Mouse (Mus musculus) cerebellum, postnatal 25 days (tissue): ENCODE data around the gene Tmem94.

Experiments used
- DNase-seq, 2 experiments: peaks; one replicate each; pipeline ENCODE4 v3.0.0; 2021; ENCODE audit warnings: mixed read lengths in 2 of 2

The Tmem94 gene

DNA sequence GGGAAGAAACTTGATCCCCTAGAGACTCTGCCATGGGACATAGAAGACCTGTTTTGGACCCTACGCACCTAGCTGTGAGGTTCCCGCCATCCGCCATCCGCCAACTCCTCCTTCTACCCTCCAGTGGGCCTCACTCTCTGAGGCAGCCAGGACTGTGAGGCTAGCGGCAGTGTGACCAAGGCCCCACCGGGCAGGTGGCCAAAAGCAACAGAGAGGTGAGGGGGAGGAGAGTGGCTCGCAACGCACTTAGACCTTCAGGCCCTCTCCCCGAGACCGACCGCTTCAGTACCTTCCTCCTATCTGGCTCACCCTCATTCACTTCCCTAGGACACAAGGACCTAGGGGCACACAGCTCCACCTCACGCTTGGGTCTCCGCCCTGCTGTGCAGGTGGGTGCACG is 45.1 kb downstream of the Tmem94 start:
- DNase-seq = no peak

DNA sequence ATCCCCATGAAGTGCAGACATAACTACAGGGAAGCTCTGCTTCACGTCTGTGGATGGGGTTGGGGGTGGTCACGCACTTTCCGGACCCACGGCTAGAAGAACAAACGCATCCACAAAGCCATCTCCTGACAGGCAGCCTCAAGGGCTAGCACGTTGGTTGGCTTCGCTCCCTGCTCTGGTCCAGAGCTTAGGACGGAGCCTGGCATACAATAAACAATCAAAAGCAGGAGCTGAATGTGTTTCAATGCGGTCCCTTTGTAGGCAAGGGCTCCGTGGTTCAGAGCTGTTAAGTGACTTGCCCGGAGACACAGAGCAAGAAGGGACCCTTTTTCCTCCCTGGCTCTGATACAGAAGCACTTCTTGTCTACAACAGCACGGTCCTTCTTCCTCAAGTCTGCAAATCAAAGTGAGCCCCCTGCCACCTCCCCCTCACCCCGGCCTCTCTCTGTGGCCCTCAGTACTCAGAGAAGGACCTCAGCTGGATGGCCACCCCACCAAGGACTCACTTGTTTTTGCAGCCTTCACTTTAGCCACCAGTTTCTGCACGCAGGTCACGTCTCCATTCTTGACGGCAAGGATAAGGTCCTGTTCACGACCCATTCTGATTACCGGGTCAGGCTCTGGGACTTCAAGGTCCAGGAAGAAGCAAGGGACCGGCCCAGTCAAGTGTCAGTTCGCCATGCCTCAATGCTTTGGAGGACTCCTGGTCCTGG is 46.3 kb downstream of the Tmem94 start:
- no peak for DNase-seq

DNA sequence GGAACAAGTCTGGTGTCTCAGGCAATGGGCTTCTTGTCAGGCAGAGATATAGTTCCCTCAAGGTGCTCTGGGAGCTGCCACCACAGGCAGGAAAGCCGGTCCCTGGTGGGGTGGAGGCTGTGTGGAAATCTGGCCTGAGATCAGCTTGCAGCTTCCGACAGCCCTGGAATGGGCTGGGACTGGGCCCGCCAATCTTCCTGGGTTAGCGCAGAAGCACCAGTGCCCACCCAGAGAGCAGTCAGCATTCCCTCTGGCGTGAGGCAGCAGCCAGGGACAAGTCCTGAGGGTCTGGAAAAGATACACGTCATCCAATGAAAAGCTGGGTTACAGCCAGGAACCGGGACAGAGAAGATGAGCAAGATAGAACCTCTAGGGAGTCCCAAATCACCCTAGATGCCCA is 46.9 kb downstream of the Tmem94 start:
- no peak for DNase-seq

DNA sequence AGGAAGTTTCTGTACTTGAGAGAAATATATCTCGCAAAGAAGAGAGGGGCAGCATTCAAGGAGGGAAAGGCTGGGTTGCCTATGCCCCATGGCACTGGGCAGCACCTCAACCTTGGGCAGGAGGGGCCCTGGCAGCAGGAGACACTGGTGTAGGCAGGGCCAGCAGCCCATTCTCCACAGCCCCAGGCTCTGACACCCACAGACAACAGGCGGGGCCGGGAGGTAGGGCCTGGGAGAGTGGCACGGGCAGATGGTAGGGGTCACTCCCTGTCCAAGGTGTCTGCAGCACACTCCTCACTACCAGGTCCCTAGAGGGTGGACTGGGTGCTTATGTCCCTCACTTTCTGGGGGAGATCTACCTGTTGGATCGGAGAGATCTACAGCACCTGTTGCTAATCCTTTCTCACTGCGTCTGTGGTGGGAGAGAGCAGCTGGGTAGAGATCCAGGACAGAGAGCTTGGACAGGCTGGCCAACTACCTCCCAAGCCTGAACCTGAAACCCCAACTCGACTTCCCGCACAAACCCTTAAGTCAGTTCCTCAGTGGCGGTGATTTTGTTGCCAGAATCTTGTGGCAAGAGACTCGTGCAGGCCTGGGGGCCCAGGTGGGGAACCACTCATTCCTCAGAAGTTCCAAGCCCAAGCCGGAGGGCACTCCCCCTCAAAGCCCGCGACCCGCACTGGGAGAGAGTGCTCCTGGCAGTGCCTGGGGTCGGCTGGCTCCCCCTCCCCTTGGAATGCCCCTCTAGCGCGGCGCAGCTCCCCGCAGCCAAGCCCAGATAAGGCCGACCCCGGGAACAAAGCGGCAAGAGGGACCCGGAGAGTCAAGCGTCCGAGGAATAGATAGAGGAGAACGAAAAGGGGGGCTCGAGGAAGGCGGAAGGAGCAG is 47.5 kb downstream of the Tmem94 start:
- no peak for DNase-seq

DNA sequence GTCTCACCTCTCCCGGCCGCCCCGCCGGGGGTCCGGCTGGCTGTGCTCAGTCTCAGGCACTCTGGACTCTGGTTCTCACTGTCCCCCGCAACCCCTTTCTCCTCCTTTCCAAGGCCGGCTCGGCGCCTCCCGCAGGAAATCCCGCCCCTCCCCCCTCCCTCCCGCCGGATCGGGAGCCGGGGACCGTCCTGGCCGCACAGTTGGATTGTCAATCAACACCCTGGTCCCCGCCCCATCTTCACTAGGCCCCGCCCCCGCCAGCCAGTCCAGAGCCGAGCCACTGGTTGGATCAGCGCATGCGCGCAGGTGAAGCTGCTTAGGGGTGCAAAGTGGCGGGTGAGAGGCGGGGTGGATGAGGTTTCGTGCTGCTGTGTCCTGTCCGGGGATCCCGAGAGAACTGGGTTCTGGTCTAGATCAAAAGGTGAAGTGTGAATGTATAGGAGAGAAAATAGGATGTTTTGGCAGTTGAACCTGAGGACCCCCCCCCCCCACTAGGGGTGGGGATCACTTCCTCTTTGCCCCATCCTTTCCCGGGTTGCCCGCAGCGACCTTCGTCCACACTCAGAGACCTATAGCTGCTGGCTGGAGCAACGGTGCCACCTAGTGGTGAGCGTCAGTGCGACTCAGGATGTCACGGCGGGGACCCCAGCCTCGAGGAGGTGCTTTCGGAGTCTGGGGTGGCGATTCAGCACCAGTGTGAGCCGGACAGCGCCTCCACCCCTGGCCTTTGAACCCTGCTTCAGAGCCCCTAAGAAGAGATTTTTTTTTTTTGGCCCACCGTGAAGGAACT is 48.5 kb downstream of the Tmem94 start, which contains the start of gene Caskin2:
Gene Caskin2, minus strand, starts transcription at position 133 of the 790 bp plus-strand sequence.
- DNase-seq = peak; percentile 94 to 98

DNA sequence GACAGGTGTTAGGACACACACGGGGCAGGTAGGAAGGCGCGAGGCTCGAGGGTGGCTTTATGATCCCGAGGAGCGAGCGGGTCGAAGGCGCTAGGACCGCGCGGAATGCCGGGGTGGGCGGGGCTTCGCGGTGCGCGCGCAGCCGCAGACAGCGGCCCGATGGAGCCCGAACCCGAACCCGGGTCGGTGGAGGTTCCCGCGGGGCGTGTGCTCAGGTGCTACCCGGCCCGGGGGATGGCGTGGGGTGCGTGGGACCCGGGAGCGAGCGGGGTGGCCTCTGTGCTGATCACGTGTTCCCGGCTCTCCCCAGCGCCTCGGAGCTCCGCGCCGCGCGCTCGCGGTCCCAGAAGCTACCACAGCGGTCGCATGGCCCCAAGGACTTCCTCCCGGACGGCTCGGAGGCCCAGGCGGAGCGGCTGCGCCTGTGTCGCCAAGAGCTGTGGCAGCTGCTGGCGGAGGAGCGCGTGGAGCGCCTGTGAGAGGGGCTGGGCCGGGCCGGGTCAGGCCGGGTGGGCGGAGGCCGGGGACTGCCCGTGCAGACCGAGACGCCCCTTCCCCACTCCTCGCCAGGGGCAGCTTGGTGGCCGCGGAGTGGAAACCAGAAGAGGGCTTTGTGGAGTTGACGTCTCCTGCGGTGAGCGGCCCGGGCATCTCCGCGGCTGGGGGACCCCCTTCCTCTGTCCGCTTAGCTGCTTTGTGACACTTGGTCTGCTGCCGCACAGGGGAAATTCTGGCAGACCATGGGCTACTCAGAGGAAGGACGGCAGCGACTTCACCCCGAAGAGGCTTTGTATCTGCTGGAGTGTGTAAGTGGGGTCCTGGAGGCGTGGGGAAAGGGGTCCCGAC is 49.6 kb downstream of the Tmem94 start, which contains the start of gene Tsen54:
Gene Tsen54, plus strand, starts transcription at position 120 of the 846 bp plus-strand sequence.
- DNase-seq = peak; percentile 96 to 97

DNA sequence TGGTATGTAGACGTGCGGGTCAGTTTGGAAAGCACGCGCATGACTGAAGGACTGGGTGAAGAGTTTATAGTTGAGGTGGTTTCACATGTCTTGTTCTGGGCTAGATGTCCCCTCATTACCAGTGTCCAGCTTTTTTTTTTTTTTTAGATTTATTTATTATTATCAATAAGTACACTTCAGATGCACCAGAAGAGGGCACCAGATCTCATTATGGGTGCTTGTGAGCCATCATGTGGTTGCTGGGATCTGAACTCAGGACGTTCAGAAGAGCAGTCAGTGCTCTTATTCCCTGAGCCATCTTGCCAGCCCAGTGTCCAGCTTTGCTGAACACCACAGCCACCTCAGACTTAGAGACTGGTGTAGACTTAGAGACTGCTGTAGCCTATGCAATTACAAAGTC is 52.1 kb downstream of the Tmem94 start:
- no peak for DNase-seq

DNA sequence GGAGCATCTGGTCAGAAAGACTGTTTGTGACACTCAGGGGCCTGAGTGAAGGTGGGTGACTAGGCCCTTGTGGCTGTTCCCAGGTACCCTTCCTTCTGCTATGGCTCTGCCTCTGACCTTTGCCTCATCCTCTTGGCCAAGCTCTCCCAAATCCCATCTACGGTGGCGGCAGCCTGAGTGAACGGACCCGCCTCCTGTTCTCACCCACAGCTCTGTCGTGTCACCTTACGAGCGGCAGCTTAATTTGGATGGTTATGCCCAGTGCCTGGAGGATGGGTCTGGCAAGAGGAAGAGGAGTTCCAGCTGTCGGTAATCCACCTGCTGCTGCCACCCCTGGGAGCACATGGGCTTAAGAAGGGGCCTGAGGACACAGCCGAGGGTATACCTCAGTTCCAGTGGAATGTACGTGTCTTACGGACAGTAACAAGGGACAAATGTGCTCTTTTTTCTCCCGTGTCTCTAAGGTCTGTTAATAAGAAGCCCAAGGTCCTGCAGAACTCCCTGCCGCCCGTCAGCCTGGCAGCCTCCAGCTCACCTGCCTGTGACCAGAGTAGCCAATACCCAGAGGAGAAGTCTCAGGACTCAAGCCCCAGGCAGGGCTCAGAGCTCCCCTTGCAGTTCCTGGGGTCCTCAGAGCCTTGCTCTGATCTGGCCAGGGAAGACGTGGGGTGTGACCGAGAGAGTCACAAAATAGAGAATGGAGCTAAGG is 54.8 kb downstream of the Tmem94 start:
- DNase-seq = no peak

DNA sequence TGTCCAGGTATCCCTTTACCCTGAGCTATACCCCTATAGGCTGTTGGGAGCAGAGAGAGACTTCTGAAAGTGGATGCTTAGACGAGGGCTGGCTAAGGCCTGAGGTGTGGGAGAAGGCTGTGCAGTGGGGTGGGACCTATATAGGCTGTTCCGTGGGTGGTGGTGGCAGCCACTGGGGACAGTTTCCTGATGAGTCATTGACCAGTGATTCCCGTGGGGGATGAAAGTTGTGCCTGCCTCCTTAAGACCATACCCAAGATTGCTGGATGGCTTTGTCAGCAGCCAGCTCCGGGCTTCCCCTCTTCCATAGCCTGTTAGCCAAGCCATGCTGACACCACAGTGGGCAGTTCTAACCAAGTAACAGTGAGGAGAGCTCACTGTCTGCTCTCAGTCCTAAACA is 55.8 kb downstream of the Tmem94 start:
- no peak for DNase-seq

DNA sequence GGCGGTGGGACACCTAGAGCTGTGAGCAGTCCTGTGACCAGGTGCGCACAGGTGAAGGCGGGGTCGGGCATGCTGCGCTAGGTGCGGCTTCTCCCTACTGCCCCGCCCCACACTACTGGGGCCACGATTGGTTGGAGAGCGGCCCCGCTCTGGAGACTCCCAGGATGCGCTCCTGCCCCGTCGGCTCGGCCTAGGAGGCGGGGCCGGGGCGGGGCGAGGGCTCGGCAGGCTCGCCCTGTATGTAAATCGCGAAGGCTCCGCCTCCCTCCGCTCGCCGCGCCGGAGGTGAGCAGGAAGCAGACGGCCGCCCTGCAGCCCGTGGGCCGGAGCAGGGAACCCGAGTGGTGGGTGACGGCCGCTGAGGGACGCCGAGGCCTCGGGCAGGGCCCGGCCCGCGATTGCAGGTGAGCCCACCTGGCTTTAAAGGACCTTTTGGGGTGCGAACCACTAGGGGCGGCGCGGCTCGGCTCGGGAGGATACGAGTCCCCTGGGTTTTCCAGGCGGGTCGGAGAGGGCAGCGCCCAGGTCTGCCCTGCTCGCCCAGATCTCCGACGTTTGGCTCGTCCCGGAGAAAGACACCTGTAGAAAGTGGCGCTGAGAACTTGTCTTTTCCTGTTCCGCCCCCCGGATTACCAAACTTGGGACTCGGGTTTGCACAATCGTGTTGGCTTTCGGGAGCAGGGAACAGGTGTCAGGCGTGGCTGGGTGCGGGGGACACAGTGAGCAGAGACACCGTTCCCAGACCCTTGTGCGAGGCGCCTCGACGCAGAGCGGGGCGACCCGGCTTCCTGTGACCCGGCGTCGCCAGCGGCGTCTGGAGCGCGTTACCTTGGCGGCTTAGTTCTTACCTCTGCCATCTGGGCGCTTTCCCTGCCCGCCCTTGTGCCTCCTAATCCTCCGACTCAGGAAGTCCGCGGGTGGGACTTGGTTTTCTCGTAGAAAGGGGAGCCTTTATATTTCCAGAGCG is 58.8 kb downstream of the Tmem94 start, which contains the start of gene Llgl2:
Gene Llgl2, plus strand, starts transcription at position 276 of the 967 bp plus-strand sequence.
- DNase-seq = peak; percentile 78 to 91

DNA sequence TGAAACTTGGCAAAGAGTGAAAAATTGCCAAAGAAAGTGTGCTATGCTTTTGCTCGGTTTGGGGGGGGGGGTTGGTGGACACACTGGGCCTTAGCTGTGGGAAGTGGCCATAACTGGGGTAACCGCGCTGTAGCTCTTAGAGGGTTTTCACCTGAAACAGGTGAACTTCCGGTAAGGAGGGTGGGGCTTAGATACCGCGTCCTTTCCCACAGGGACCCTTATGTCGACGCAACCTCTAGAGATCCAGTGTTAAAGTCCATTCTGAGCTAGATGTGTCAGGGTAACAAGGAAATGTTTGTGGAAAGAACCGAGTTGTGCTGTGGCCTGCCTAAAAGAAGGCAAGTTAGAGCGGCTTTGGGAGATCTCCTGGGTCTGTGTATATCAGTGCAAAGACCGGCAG is 59.6 kb downstream of the Tmem94 start:
- no peak for DNase-seq

DNA sequence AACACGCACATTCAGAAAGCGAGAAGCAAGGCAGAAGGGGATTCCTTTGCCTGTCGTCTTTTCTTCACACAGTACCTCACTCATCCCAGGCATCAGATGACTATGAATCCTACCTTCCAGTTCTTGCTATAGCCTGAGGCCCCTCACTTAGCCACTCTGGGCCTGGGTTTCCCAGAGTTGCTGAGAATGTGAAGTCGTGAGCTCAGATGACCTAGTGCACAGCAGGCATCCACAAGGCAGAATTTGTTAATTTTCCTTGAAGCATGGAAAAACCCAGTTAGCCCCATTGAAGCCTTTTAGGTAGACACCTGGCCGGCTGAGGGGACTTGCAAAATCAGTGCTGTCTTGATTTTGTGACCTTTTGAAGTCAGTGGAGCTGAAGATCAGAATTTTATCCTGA is 61.3 kb downstream of the Tmem94 start:
- no peak for DNase-seq

DNA sequence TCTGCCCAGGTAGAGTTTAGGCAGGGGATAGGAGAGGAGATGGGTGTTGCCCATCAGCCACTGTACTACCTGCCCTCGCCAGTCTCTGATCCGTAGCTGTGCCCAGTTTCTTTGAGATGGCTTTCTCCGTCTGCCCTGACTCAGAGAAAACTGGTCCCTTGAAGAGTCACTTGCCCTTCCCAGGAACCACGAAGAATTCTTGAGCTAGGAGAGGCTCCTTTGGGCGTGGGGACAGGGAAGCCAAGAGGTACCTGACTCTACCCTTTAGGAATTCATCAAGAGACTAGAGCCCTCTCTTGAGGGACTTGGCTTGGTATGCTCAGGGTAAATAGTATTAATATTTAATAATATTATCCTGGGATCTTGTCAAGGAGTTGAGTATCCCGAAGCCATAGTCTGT is 62.4 kb downstream of the Tmem94 start:
- DNase-seq = no peak

DNA sequence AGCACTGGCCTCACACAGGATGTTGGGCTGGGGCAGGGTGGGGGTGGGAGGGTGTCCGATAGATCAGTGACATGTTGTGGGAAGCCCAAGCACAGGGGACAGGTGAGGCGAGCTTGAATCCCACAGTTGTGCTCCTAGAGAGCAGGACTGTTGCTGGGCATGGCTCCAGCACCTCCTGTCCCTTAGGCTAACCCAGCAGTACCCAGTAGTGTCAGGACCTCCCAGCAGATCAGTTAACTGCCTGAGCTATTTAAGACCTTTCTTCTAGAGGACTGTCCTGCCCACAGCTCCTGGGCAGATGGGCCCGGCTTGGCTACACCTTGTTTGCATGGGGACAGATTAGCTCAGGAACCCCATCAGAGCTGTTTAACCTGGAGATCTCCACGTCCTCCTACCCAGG is 63.8 kb downstream of the Tmem94 start:
- DNase-seq = no peak

DNA sequence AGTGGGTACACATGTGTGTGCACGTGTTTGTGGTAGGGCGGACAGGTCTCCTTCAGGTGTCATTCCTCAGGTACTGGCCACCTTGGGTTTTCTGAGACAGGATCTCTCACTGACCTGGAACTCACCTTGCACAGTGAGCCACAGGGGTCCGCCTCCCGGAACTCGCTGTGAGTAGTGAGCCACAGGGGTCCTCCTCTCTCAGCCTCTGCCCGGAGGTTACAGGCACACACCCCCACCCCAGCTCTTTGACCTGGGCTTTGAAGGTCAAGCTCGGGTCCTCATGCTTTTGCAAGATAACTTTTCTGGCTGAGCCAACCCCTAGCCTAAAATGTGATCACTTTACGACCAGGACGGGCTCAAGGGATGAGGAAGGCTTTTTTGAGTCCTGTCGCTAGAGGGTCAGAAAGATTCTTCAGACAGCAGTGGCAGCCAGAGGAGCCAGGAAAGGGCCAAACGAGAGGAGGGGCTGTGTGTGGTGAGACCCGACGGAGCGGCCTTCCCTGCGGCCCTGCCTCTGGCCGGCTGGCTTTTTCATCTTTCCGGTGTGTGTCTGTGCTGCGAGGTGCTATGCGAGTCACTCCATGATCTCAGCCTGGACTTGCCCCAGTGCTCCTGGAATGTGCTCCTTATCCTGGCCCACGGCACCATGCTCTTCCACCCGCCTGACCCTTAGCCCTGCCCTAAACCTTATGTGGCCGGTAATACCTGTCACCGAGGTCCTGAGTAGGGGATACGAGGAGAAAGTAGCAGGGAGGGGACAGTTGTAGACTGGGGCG is 65.5 kb downstream of the Tmem94 start:
- no peak for DNase-seq

DNA sequence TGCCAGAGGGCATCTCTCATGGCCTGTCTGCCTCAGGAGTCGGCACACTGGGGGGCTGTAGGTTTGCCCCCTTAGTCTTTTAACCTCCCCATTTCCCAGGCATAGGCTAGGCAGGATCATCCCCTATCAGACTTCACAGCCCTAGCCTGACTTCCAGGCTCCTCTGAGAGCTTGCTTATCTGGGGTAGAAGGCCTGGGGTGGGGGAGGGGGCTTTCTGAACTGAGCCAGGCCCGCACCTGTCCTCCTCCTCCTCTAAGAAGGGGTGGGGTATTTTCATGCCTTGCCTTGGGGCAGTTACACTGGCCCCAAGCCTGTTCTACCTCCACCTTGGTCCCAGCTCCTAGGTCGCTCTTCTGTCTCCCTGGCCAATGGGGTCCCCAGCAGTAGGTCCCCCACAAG is 66.3 kb downstream of the Tmem94 start:
- DNase-seq = no peak

DNA sequence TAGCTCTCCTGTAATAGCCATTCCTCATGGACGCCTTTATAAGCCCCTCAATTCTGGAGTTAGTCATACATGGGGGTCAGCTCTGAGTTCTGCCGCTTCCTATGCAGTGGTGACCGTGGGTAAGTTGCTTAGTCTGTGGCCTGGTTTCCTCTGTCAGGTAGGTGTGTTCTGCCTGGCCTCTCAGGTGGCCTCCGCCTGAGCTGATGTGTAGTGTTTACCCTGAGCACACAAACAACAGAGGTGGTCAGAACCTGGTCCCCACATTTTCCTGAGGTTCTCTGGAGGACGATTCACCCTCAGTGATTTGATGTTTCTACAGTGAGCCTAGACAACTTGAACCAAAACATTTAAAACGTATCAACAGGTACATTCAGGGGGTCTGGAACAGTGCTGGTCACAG is 66.8 kb downstream of the Tmem94 start:
- DNase-seq = no peak

DNA sequence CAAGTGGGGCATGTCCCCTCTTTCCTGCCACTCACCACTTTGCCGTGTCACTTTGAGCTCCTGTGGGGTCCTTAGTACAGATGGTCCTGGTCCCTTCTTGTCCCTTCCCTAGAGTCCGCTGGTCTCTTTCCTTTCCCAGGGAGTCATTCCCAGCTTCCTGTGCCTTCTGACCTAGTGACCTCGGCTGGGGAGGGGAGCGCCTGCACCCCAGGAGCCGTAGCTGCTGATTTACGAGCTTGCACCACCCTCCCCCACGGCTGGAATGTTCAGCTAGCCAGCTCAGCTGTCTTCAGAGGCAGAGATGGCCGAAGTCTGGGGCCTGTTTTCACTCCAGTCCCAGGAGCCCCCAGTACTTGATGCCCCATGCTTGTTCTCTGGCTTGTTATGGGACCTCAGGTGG is 67.3 kb downstream of the Tmem94 start:
- no peak for DNase-seq

DNA sequence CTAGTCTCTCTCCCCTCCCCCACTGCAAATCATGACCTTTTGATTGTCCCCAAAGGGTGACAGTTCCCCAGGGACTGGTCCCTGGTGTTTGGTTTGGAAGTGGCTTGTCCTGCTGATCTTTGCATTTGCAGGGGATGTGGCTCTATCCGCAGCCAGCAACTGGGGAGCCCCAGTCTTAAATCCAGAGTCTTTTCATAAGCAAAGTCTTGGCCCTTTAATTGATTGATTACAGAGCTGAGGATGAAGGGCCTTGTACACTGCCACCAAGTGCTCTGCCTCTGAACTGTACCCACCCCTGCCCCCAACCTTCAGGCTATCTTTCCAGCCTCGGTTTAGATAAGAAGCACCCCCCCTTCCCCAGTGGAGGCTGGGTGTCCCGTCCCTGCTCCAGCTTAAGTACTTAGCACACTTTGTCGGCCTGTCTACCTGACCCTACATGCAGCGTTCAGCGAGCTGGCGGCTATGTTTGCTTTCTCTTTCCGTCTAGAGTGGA is 67.8 kb downstream of the Tmem94 start:
- no peak for DNase-seq
